Comparison of ENCODE assay signal across 21 mouse cellular contexts in genomic region chr4:125450602-125451321, GRCm38 (mm10). TPM values are rescaled to one million over a fixed set of nuclear protein-coding genes. Genes with fewer than 3 reads are reported as not detected.
DNase-seq lines count a peak whose midpoint lies in the region; ATAC-seq lines count a peak whose summit lies in the region.
"Had no signal": no experiment of that assay in that cellular context is flagged by ENCODE, and none has a peak within 500 bp of the region (broad histone marks: within the 10 kb centered on the region; RNA-seq: fewer than 3 reads in every experiment).

No protein-coding gene starts in this region.

- no peak overlapping the region; the same call in 1 of the 2 replicates for H3K9ac ChIP-seq in heart, embryonic 12.5 days
- H3K9ac ChIP-seq in neural tube, embryonic 13.5 days = no peak overlapping the region
- H3K9ac ChIP-seq: embryonic facial prominence, embryonic 15.5 days; limb, embryonic 13.5 days; liver, embryonic 15.5 days had no signal

- 33% methylated on average over 7 of the region's 7 CpGs for WGBS in heart, embryonic 12.5 days
- WGBS in hindbrain, embryonic 10.5 days = 58% methylated on average over 7 of the region's 7 CpGs
- 63% methylated on average over 7 of the region's 7 CpGs for WGBS in midbrain, embryonic 10.5 days
- 43% methylated on average over 7 of the region's 7 CpGs for whole genome bisulfite sequencing in neural tube, embryonic 13.5 days

- peaks cover 25% of the 10 kb centered on the region for H3K4me1 ChIP-seq in heart, embryonic 12.5 days (replicated peaks)
- H3K4me1 ChIP-seq in hindbrain, embryonic 10.5 days (replicated peaks) = peaks cover 33% of the 10 kb centered on the region
- peaks cover 50% of the 10 kb centered on the region for H3K4me1 ChIP-seq in midbrain, embryonic 10.5 days
- H3K4me1 ChIP-seq in neural tube, embryonic 13.5 days (replicated peaks) = peaks cover 9% of the 10 kb centered on the region
- H3K4me1 ChIP-seq: embryonic facial prominence, embryonic 15.5 days; limb, embryonic 13.5 days; liver, embryonic 15.5 days had no signal

- peaks cover 19% of the 10 kb centered on the region for H3K27me3 ChIP-seq in heart, embryonic 12.5 days (replicated peaks)
- H3K27me3 ChIP-seq in hindbrain, embryonic 10.5 days (ENCODE audit: insufficient read depth, poor library complexity, severe bottlenecking) = peaks cover 15% of the 10 kb centered on the region
- peaks cover 53% of the 10 kb centered on the region for H3K27me3 ChIP-seq in midbrain, embryonic 10.5 days (ENCODE audit: low read depth, poor library complexity, severe bottlenecking)
- H3K27me3 ChIP-seq in neural tube, embryonic 13.5 days = no peaks in the 10 kb centered on the region; the same call in 1 of the 2 replicates
- H3K27me3 ChIP-seq: Patski had no signal

- no peak for ATAC-seq in heart, embryonic 12.5 days (ENCODE audit: insufficient number of reproducible peaks, low FRiP score)
- peak; percentile 74; the same call in 1 of the 2 replicates for ATAC-seq in neural tube, embryonic 13.5 days (ENCODE audit: low read depth)
- ATAC-seq: forebrain, embryonic 16.5 days; Patski had no signal

- H3K4me3 ChIP-seq in heart, embryonic 12.5 days = no peak overlapping the region
- H3K4me3 ChIP-seq in hindbrain, embryonic 10.5 days = no peak overlapping the region
- H3K4me3 ChIP-seq in midbrain, embryonic 10.5 days = no peak overlapping the region
- no peak overlapping the region for H3K4me3 ChIP-seq in neural tube, embryonic 13.5 days
- H3K4me3 ChIP-seq: embryonic facial prominence, embryonic 15.5 days; limb, embryonic 13.5 days; liver, embryonic 15.5 days had no signal

- no peaks in the 10 kb centered on the region for H3K36me3 ChIP-seq in heart, embryonic 12.5 days
- no peaks in the 10 kb centered on the region for H3K36me3 ChIP-seq in hindbrain, embryonic 10.5 days
- no peaks in the 10 kb centered on the region for H3K36me3 ChIP-seq in midbrain, embryonic 10.5 days
- no peaks in the 10 kb centered on the region for H3K36me3 ChIP-seq in neural tube, embryonic 13.5 days
- H3K36me3 ChIP-seq: embryonic facial prominence, embryonic 15.5 days; limb, embryonic 13.5 days; liver, embryonic 15.5 days had no signal

- no peak for DNase-seq in heart, adult 8-10 months (ENCODE audit: low spot score)
- DNase-seq in hindbrain, embryonic 10.5 days (ENCODE audit: low spot score) = no peak
- peak; percentile 22 for DNase-seq in midbrain, embryonic 10.5 days (ENCODE audit: low spot score)
- DNase-seq in lung, postnatal 4 days = no peak
- no peak for DNase-seq in layer of hippocampus, adult 8-10 months (ENCODE audit: low spot score in 2 of 2)
- DNase-seq in c-Kit-positive CD71-positive TER-119-positive erythroid progenitor cells, embryonic 14.5 days (ENCODE audit: low spot score) = no peak
- DNase-seq: cerebellum, postnatal 25 days; gastrocnemius, postnatal 36 days; kidney, adult 18-20 months; lung, postnatal 10 days; right cerebral cortex, postnatal 25 days; thymus, adult 18-20 months had no signal

- peak overlapping the region; percentile 39; the same call in 1 of the 2 replicates for H3K27ac ChIP-seq in heart, embryonic 12.5 days (ENCODE audit: poor library complexity, severe bottlenecking)
- peak overlapping the region; percentile 35; the same call in 1 of the 2 replicates for H3K27ac ChIP-seq in hindbrain, embryonic 10.5 days
- H3K27ac ChIP-seq in midbrain, embryonic 10.5 days (replicated peaks) = peak overlapping the region; percentile 6; the same call in 1 of the 2 replicates
- H3K27ac ChIP-seq in neural tube, embryonic 13.5 days (replicated peaks) = 0 out of 2 replicates have a peak overlapping the region, but pooled peaks have one; percentile 25
- H3K27ac ChIP-seq: embryonic facial prominence, embryonic 15.5 days; limb, embryonic 13.5 days; liver, embryonic 15.5 days had no signal

- H3K4me2 ChIP-seq in heart, embryonic 12.5 days = no peak overlapping the region
- H3K4me2 ChIP-seq in neural tube, embryonic 13.5 days = no peak overlapping the region
- H3K4me2 ChIP-seq: embryonic facial prominence, embryonic 15.5 days; limb, embryonic 13.5 days; liver, embryonic 15.5 days had no signal

- no peaks in the 10 kb centered on the region for H3K9me3 ChIP-seq in heart, embryonic 12.5 days (replicated peaks)
- no peaks in the 10 kb centered on the region for H3K9me3 ChIP-seq in hindbrain, embryonic 10.5 days
- no peaks in the 10 kb centered on the region for H3K9me3 ChIP-seq in midbrain, embryonic 10.5 days (replicated peaks)
- H3K9me3 ChIP-seq in neural tube, embryonic 13.5 days = no peaks in the 10 kb centered on the region
- H3K9me3 ChIP-seq: embryonic facial prominence, embryonic 15.5 days; limb, embryonic 13.5 days; liver, embryonic 15.5 days had no signal

RNA-seq across cellular contexts. Expression of gene Grik3, which starts 39.7 kb away (rescaled TPM):
- polyA plus RNA-seq in heart, embryonic 12.5 days (2016; fragmentation: Nextera tagmentation; extraction: Ambion mirVana) = 0.23 and 0.30 TPM in 2 replicates
- total RNA-seq in heart, adult 8-10 months (2022) = under 1 TPM; 0.20 to 0.47 (median 0.31) TPM
- polyA plus RNA-seq in hindbrain, embryonic 10.5 days (2016; fragmentation: Nextera tagmentation; extraction: Ambion mirVana) = 0.80 and 1.1 TPM in 2 replicates
- polyA plus RNA-seq in midbrain, embryonic 10.5 days (2016; fragmentation: Nextera tagmentation; extraction: Ambion mirVana) = 0.31 and 0.34 TPM in 2 replicates
- 3.5 and 4.1 TPM in 2 replicates for polyA plus RNA-seq in neural tube, embryonic 13.5 days (2015; fragmentation: Nextera tagmentation; extraction: Ambion mirVana)
- total RNA-seq in layer of hippocampus, adult 8-10 months (2022) = 10 to 100 TPM; 24.6 to 30.4 (median 26.8) TPM
- total RNA-seq: hematopoietic stem cell, adult 5-6 weeks; monocyte, adult 5-6 weeks had no signal
- polyA plus RNA-seq: liver, embryonic 15.5 days; Patski had no signal
